Mouse (Mus musculus): Measurements from ENCODE around the gene Wasf3. TPM values are rescaled to one million over a fixed set of nuclear protein-coding genes. Genes with fewer than 3 reads are reported as not detected.
"Not testable (repeated sequence)": the region's sequence is repeated elsewhere in the genome, so short reads cannot be mapped to it uniquely, and the experiment has no call there.

Gene Wasf3
- polyA plus RNA-seq, 1 experiment from 2014 or later, result 22.2 TPM

DNA sequence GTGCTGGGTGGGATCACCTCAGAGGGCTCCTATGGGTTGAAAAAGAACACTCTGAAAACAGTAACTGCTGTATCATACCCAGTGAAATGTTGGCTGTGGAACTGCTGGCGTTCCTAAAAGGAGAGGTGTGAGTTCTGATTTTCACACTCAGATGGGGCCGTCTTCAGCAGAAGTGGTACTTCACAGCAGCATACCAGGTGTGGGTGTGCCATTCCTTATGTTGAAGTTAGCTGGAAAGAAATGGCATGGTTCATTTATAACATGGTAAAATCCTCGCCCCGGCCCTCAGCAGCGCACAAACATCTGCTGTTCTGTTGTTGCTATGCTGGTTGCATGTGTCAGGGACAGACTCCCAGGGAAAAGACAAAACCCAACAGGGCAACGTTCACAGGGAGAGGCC, 68.8 kb downstream of the Wasf3 start:
- Histone ChIP-seq H3K4me2 (no peak overlapping the region), H3K9me3 (replicated peaks) (no peaks in the 10 kb centered on the region), H3K9ac (replicated peaks) (no peak overlapping the region), H3K36me3 (peaks cover 40% of the 10 kb centered on the region), H3K27me3 (replicated peaks) (no peaks in the 10 kb centered on the region), H3K4me1 (no peaks in the 10 kb centered on the region), H3K27ac (replicated peaks) (no peak overlapping the region), H3K4me3 (replicated peaks) (no peak overlapping the region)
- no peak for ATAC-seq (ENCODE audit: low FRiP score)
- WGBS, result 96% methylated on average over 6 of the region's 6 CpGs

DNA sequence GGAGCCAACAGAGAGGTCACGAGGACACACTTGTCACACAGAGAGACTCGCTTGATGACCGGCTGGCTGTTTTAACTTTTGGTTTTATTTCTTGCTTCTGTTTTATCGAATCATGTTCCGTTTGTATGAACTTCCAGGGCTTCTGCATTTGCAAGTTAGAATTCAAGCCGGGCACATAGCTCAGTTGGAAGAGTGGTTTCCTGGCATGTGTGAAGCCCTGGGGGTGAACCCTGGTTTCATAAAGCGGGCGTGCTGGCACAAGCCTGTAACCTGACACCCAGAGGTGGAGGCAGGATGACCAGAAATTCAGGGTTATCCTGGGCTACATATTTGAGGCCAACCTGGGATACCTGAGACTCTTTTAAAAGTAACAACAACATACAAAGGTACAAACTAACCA, 76.8 kb downstream of the Wasf3 start:
- no peaks in the 10 kb centered on the region for H3K4me1 ChIP-seq
- no peak overlapping the region for H3K4me3 ChIP-seq (replicated peaks)
- no peaks in the 10 kb centered on the region for H3K9me3 ChIP-seq (replicated peaks)
- H3K27me3 ChIP-seq (replicated peaks), result no peaks in the 10 kb centered on the region
- no peak for ATAC-seq (ENCODE audit: low FRiP score)
- no peak overlapping the region for H3K4me2 ChIP-seq
- H3K9ac ChIP-seq (replicated peaks), result no peak overlapping the region
- 95% methylated on average over 8 of the region's 8 CpGs for WGBS
- peaks cover 41% of the 10 kb centered on the region for H3K36me3 ChIP-seq
- no peak overlapping the region for H3K27ac ChIP-seq (replicated peaks)

DNA sequence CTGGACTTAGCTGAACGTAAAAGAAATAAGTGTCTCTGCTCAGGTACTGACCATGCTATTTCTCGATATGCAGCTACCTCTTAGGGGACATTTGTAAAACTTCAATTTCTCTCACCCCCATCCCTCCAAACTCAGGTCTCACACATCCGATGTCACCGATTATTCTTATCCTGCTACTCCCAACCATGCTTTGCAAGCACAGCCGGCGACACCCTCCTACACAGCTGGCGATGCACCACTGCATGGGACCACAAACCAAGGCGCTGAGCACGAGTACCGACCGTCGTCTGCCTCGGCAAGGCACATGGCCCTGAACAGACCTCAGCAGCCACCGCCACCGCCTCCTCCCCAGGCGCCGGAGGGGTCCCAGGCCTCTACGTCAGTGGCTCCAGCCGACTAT, 81.9 kb downstream of the Wasf3 start:
- H3K27me3 ChIP-seq (replicated peaks), result no peaks in the 10 kb centered on the region
- no peaks in the 10 kb centered on the region for H3K4me1 ChIP-seq
- ATAC-seq (ENCODE audit: low FRiP score), result no peak
- no peaks in the 10 kb centered on the region for H3K9me3 ChIP-seq (replicated peaks)
- no peak overlapping the region for H3K27ac ChIP-seq (replicated peaks)
- H3K9ac ChIP-seq (replicated peaks), result no peak overlapping the region
- H3K4me3 ChIP-seq (replicated peaks), result no peak overlapping the region
- H3K4me2 ChIP-seq, result no peak overlapping the region
- WGBS, result 96% methylated on average over 19 of the region's 19 CpGs
- peaks cover 45% of the 10 kb centered on the region for H3K36me3 ChIP-seq

DNA sequence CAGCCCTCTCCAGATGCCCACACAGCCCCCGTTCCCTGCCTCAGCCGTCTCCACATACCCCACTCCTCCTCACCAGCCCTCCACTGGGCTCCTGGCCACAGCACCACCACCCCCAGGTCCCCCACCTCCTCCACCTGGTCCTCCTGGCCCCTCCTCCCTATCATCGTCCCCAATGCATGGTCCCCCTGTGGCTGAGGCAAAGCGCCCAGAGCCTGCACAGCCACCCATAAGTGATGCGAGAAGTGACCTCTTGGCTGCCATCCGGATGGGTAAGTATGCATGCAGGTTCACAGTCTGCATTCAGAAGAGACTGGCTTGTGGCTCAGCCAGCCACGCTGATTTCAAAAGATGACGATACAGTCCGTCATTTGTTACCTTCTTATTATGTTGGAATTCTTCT, 83.5 kb downstream of the Wasf3 start:
- H3K9ac ChIP-seq (replicated peaks), result no peak overlapping the region
- no peaks in the 10 kb centered on the region for H3K27me3 ChIP-seq (replicated peaks)
- WGBS, result 83% methylated on average over 9 of the region's 9 CpGs
- H3K27ac ChIP-seq (replicated peaks), result no peak overlapping the region
- peaks cover 40% of the 10 kb centered on the region for H3K36me3 ChIP-seq
- no peaks in the 10 kb centered on the region for H3K4me1 ChIP-seq
- ATAC-seq (ENCODE audit: low FRiP score), result no peak
- H3K4me2 ChIP-seq, result no peak overlapping the region
- no peaks in the 10 kb centered on the region for H3K9me3 ChIP-seq (replicated peaks)
- no peak overlapping the region for H3K4me3 ChIP-seq (replicated peaks)

DNA sequence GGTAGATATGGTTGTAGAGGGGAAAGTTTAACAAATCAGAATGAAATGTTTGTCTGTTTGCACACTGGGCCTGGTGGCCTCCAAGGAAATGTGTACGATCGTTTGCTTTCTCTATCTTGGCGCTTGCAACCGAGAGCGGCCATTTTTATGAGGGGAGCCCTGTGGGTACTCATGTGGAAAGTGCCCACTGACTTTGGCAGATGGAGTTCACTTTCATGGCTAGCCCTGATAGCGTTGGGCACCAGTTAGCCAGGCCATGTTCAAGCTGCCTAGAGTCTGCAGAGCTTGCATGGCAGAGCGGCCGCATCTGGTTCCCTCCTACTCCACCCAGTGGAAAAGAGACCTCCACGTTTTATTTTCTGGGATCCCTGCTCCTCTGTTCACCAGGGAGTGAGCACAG, 86.0 kb downstream of the Wasf3 start:
- H3K27ac ChIP-seq (replicated peaks), result no peak overlapping the region
- peaks cover 43% of the 10 kb centered on the region for H3K36me3 ChIP-seq
- no peaks in the 10 kb centered on the region for H3K4me1 ChIP-seq
- no peak overlapping the region for H3K4me3 ChIP-seq (replicated peaks)
- no peak overlapping the region for H3K9ac ChIP-seq (replicated peaks)
- H3K9me3 ChIP-seq (replicated peaks), result no peaks in the 10 kb centered on the region
- no peak overlapping the region for H3K4me2 ChIP-seq
- no peaks in the 10 kb centered on the region for H3K27me3 ChIP-seq (replicated peaks)
- ATAC-seq (ENCODE audit: low FRiP score), result no peak
- 86% methylated on average over 9 of the region's 9 CpGs for WGBS

DNA sequence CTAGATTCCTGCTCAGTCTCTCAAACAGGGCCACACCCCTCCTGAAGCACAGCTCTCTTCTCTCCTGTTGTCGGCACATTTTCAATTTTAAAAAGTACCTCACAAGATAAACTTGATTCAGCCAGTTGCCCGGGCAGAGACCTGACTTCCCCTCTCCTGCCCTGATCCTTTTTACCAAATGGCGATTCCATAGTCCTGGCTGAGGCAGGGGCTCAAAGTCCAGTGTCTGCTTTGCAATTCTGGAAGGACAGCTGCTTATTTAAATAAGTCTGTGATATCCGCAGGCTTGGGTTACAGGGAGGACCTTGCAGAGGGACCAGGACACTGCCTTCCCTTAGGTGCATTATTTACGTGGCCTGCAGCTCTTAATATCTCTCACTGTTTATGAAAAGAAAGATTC, 86.5 kb downstream of the Wasf3 start:
- Histone ChIP-seq H3K36me3 (peaks cover 38% of the 10 kb centered on the region), H3K4me3 (replicated peaks) (no peak overlapping the region), H3K9me3 (replicated peaks) (no peaks in the 10 kb centered on the region), H3K4me2 (no peak overlapping the region), H3K27me3 (replicated peaks) (no peaks in the 10 kb centered on the region), H3K9ac (replicated peaks) (no peak overlapping the region), H3K27ac (replicated peaks) (no peak overlapping the region), H3K4me1 (no peaks in the 10 kb centered on the region)
- ATAC-seq (ENCODE audit: low FRiP score), result no peak
- WGBS, result 87% methylated on average over 5 of the region's 5 CpGs

DNA sequence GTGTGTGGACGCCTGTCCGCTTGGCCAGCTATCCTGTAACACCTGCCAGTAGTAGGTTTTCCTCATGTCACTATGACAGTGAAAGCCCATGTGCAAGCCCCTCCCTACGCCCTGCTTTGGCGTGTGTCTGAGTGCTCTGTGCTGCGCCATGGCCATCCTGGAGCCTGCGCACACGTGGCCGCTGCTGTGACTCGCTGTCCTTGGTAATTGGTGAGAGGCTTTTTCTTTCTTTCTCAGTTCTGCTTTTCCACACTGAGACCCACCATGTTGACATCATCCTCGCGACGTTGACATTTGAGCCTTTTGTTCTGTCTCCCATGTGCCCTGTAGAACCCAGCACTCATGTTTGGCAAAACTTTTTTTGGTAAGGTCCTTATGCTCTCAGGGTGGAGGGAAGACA, 87.0 kb downstream of the Wasf3 start:
- Histone ChIP-seq H3K27ac (replicated peaks) (no peak overlapping the region), H3K27me3 (replicated peaks) (no peaks in the 10 kb centered on the region), H3K36me3 (peaks cover 36% of the 10 kb centered on the region), H3K4me1 (no peaks in the 10 kb centered on the region), H3K4me3 (replicated peaks) (no peak overlapping the region), H3K4me2 (no peak overlapping the region), H3K9me3 (replicated peaks) (no peaks in the 10 kb centered on the region), H3K9ac (replicated peaks) (no peak overlapping the region)
- 94% methylated on average over 12 of the region's 12 CpGs for WGBS
- ATAC-seq (ENCODE audit: low FRiP score), result no peak

DNA sequence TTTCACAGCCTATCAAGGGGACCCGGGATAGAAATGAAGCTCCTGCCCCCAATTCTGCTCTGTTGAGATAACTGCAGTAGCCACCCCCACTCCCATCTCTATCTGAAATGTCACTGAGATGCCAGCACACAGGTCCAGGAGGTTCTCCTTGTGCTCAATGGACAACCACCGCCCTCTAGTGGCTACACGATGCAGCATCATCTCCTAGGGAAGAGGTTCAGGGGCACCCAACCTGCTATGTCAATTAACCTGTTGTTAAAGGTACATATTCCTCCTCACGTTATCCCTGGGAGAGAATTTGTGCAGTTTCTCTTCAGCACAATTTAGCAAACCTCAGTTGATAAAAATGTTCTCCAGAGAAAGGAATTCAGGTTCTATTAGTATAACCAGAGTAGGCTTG, 94.8 kb downstream of the Wasf3 start:
- H3K36me3 ChIP-seq; H3K9me3 ChIP-seq (replicated peaks); H3K4me1 ChIP-seq; ATAC-seq (ENCODE audit: low FRiP score); H3K4me3 ChIP-seq (replicated peaks); H3K27ac ChIP-seq (replicated peaks); H3K9ac ChIP-seq (replicated peaks); H3K27me3 ChIP-seq (replicated peaks); H3K4me2 ChIP-seq: not testable (repeated sequence)
- WGBS, result 17% methylated on average over 4 of the region's 4 CpGs

DNA sequence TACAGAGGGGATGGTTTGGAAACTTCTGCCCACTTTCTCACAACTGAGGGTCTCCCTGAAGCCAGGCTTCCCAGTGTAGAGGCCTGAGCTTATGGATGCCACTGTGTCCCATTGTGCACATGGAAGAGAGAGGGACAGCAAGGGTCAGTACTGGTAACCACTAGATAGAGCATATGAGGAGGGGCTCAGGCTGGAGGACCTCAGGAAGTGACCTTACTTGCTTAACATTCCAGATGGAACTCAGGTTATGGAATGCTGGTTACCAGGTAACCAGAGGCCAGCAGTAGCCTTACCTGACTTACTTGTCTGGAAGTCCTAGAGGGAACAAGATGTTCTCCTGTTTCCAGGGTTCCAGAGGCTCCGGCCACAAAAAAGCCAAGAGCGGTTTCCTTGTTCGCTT, 96.9 kb downstream of the Wasf3 start, which contains the start of gene Gm6408:
Gm6408 (plus strand) TSS at position 301 of the 400 bp plus-strand sequence.
- H3K4me3 ChIP-seq (replicated peaks); H3K4me1 ChIP-seq; H3K9me3 ChIP-seq (replicated peaks); H3K36me3 ChIP-seq; H3K4me2 ChIP-seq; ATAC-seq (ENCODE audit: low FRiP score); H3K27ac ChIP-seq (replicated peaks); H3K27me3 ChIP-seq (replicated peaks); H3K9ac ChIP-seq (replicated peaks): not testable (repeated sequence)
- 96% methylated on average over 3 of the region's 3 CpGs for WGBS

DNA sequence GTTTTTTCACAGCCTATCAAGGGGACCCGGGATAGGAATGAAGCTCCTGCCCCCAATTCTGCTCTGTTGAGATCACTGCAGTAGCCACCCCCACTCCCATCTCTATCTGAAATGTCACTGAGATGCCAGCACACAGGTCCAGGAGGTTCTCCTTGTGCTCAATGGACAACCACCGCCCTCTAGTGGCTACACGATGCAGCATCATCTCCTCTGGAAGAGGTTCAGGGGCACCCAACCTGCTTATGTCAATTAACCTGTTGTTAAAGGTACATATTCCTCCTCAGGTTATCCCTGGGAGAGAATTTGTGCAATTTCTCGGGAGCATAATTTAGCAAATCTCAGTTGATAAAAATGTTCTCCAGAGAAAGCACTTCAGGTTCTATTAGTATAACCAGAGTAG, 104.2 kb downstream of the Wasf3 start:
- H3K4me3 ChIP-seq (replicated peaks); H3K27me3 ChIP-seq (replicated peaks); ATAC-seq (ENCODE audit: low FRiP score); H3K4me2 ChIP-seq; H3K36me3 ChIP-seq; H3K9me3 ChIP-seq (replicated peaks); H3K9ac ChIP-seq (replicated peaks); H3K27ac ChIP-seq (replicated peaks); H3K4me1 ChIP-seq: not testable (repeated sequence)
- WGBS, result 10% methylated on average over 3 of the region's 4 CpGs

DNA sequence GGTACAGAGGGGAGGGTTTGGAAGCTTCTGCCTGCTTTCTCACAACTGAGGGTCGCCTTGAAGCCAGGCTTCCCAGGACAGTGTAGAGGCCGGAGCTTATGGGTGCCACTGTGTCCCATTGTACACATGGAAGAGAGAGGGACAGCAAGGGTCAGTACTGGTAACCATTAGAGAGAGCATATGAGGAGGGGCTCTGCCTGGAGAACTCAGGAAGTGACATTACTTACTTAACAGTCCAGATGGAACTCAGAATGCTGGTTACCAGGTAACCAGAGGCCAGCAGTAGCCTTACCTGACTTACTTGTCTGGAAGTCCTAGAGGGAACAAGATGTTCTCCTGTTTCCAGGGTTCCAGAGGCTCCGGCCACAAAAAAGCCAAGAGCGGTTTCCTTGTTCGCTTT, 106.3 kb downstream of the Wasf3 start, which contains the start of gene Gm6370:
Gm6370 (plus strand) TSS at position 301 of the 400 bp plus-strand sequence.
- H3K36me3 ChIP-seq; H3K27me3 ChIP-seq (replicated peaks); H3K4me2 ChIP-seq; H3K9ac ChIP-seq (replicated peaks); H3K9me3 ChIP-seq (replicated peaks); H3K4me3 ChIP-seq (replicated peaks); ATAC-seq (ENCODE audit: low FRiP score); H3K4me1 ChIP-seq; H3K27ac ChIP-seq (replicated peaks): not testable (repeated sequence)
- no CpG with 5 or more reads among the region's 5 CpGs for WGBS

DNA sequence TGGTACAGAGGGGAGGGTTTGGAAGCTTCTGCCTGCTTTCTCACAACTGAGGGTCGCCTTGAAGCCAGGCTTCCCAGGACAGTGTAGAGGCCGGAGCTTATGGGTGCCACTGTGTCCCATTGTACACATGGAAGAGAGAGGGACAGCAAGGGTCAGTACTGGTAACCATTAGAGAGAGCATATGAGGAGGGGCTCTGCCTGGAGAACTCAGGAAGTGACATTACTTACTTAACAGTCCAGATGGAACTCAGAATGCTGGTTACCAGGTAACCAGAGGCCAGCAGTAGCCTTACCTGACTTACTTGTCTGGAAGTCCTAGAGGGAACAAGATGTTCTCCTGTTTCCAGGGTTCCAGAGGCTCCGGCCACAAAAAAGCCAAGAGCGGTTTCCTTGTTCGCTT, 117.3 kb downstream of the Wasf3 start, which contains the start of gene 4930449I24Rik:
4930449I24Rik (plus strand) TSS at position 301 of the 400 bp plus-strand sequence.
- not testable (repeated sequence) for H3K27me3 ChIP-seq (replicated peaks); ATAC-seq (ENCODE audit: low FRiP score); H3K9me3 ChIP-seq (replicated peaks); H3K36me3 ChIP-seq; H3K4me2 ChIP-seq; H3K9ac ChIP-seq (replicated peaks); H3K4me3 ChIP-seq (replicated peaks); H3K4me1 ChIP-seq; H3K27ac ChIP-seq (replicated peaks)
- no CpG with 5 or more reads among the region's 5 CpGs for WGBS

DNA sequence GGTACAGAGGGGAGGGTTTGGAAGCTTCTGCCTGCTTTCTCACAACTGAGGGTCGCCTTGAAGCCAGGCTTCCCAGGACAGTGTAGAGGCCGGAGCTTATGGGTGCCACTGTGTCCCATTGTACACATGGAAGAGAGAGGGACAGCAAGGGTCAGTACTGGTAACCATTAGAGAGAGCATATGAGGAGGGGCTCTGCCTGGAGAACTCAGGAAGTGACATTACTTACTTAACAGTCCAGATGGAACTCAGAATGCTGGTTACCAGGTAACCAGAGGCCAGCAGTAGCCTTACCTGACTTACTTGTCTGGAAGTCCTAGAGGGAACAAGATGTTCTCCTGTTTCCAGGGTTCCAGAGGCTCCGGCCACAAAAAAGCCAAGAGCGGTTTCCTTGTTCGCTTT, 129.0 kb downstream of the Wasf3 start, which contains the start of gene Gm3402:
Gm3402 (plus strand) TSS at position 301 of the 400 bp plus-strand sequence.
- H3K36me3 ChIP-seq; H3K4me2 ChIP-seq; ATAC-seq (ENCODE audit: low FRiP score); H3K4me3 ChIP-seq (replicated peaks); H3K27me3 ChIP-seq (replicated peaks); H3K9ac ChIP-seq (replicated peaks); H3K4me1 ChIP-seq; H3K9me3 ChIP-seq (replicated peaks); H3K27ac ChIP-seq (replicated peaks): not testable (repeated sequence)
- 100% methylated on average over 1 of the region's 5 CpGs for WGBS

Data from neural tube, embryonic 15.5 days (tissue).